Mouse (Mus musculus) kidney, postnatal 0 days (tissue): ENCODE data around the gene Trmt61a. TPM values are rescaled to one million over a fixed set of nuclear protein-coding genes. Genes with fewer than 3 reads are reported as not detected.

Experiments used
- ATAC-seq: fragments of 200-750 bp; cut with Nextera tagmentation; replicated peaks from 2 replicates; pipeline ENCODE4 v1.8.0; 2017; ENCODE audit warnings: low read depth, moderate number of reproducible peaks, moderate TSS enrichment, moderate library complexity; ENCODE audit not compliant: low FRiP score
- DNase-seq: peaks from one replicate; pipeline ENCODE4 v3.0.0-alpha.2; 2016; ENCODE audit warnings: low spot score
- H3K27ac ChIP-seq: fragments of 300-500 bp; sonication (generic); 2 replicates; pipeline ENCODE4 v1.5.1; 2014; ENCODE audit warnings: mild to moderate bottlenecking
- H3K27me3 ChIP-seq: fragments of 300-500 bp; sonication (generic); 2 replicates; pipeline ENCODE4 v1.6.1; 2014; ENCODE audit warnings: low read length, mixed read lengths; ENCODE audit not compliant: insufficient read depth
- H3K36me3 ChIP-seq: fragments of 300-500 bp; sonication (generic); 2 replicates; pipeline ENCODE4 v1.6.1; 2014; ENCODE audit warnings: low read length, mixed read lengths; ENCODE audit not compliant: insufficient read depth
- H3K4me1 ChIP-seq: fragments of 300-500 bp; sonication (generic); replicated peaks from 2 replicates; pipeline ENCODE4 v1.6.1; 2014; ENCODE audit warnings: antibody characterized with exemption, low read length, mixed read lengths; ENCODE audit not compliant: insufficient read depth
- H3K4me2 ChIP-seq: fragments of 300-500 bp; sonication (generic); 2 replicates; pipeline ENCODE4 v1.6.1; 2014; ENCODE audit warnings: mild to moderate bottlenecking, low read length, moderate library complexity, mixed read lengths
- H3K4me3 ChIP-seq: fragments of 300-500 bp; sonication (generic); replicated peaks from 2 replicates; pipeline ENCODE4 v1.5.1; 2014; ENCODE audit warnings: low read depth, low read length
- H3K9ac ChIP-seq: fragments of 300-500 bp; sonication (generic); 2 replicates; pipeline ENCODE4 v1.6.1; 2014; ENCODE audit warnings: low read depth, low read length
- H3K9me3 ChIP-seq: fragments of 300-500 bp; sonication (generic); replicated peaks from 2 replicates; pipeline ENCODE4 v1.6.1; 2016; ENCODE audit warnings: low read length, inconsistent platforms, mixed read lengths
- CTCF ChIP-seq: IDR thresholded peaks from 2 replicates; pipeline ENCODE4 v1.5.1; 2016; ENCODE audit warnings: antibody characterized with exemption, low read depth, mild to moderate bottlenecking, moderate library complexity
- WGBS: fragments of 180-500 bp; shearing (Covaris S2); extraction: QIAGEN DNeasy Blood & Tissue Kit; methylation state at CpG from one replicate; pipeline ENCODE4 v1.1.7; 2014; 5-methylcytosine and 5-hydroxymethylcytosine counted together
- polyA plus RNA-seq: library from polyadenylated mRNA; unstranded; fragments of >200 nt; fragmentation: Nextera tagmentation; extraction: Ambion mirVana; gene quantifications from 2 replicates; pipeline ENCODE4 v1.2.1, GENCODE M21; 2015

Trmt61a gene
- polyA plus RNA-seq, 1 experiment from 2014 or later = 6.3 TPM

DNA sequence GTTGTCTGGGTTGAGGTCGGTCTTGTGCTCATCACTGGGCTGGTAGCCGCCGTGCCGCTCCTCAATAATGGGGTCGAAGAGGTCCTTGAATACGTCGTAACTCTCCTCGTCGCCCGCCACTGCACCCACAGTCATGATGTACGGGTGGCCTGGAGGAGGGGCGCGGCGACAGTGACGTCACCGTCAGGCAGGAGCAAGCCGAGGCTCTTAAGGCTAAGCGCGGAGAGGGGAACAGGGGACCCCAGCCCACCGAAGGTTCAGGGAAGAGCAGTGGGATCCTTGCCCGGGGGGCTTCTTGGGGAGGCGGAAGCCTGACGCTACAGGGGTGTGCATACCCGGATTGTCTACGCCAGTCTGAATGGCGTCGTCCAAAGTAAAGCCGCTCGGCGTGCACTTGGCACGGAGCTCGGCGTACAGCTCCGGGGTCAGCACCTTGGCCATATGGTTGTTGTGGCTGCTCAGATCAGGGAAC, 6.4 kb upstream of the Trmt61a start:
- Histone ChIP-seq H3K9me3 (no peaks in the 10 kb centered on the region), H3K9ac (peak overlapping the region; percentile 52; the same call in 1 of the 2 replicates), H3K27ac (0 out of 2 replicates have a peak overlapping the region, but pooled peaks have one; percentile 10), H3K4me3 (peak overlapping the region; percentile 46), H3K36me3 (no peaks in the 10 kb centered on the region), H3K4me1 (peaks cover 33% of the 10 kb centered on the region), H3K4me2 (peak overlapping the region; percentile 90), H3K27me3 (peaks cover 17% of the 10 kb centered on the region)
- WGBS = under 1% methylated on average over 34 of the region's 34 CpGs
- DNase-seq (peak; percentile 32), ATAC-seq (no peak)
- no peak for TF ChIP-seq CTCF

DNA sequence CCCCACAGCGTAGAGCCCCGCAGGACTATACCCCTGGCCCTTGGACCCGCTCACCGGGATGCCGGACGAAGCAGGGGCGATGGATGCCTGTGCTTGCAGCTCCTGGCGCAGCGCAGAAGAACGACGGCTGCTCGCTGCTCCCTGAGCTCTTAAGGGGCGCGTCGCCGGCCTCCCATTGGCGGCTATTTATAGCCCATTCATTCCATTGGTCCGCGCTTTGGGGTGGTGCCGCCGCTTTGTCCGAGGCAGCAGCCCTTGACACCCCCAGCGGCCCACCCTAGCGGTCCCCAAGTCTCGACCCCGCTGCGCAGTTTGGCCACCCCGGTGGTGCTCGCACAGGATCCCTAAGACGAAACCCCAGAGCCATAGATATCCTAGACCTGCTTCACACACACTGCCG, 5.7 kb upstream of the Trmt61a start, which contains the start of gene Ckb:
TSS of gene Ckb (minus strand) at position 163 of the 400 bp plus-strand sequence.
- under 1% methylated on average over 31 of the region's 31 CpGs for WGBS
- Histone ChIP-seq H3K36me3 (no peaks in the 10 kb centered on the region), H3K27ac (0 out of 2 replicates have a peak within 1 kb of the TSS, but pooled peaks have one; percentile 10), H3K4me3 (peak within 1 kb of the TSS; percentile 46), H3K9ac (peak within 1 kb of the TSS; percentile 52), H3K4me1 (peaks cover 35% of the 10 kb centered on the region), H3K9me3 (no peaks in the 10 kb centered on the region), H3K27me3 (peaks cover 17% of the 10 kb centered on the region), H3K4me2 (peak within 1 kb of the TSS; percentile 90)
- DNase-seq = peak; percentile 83
- no peak for TF ChIP-seq CTCF
- ATAC-seq = peak; percentile 6; the same call in 1 of the 2 replicates

- Histone ChIP-seq H3K4me1 (peaks cover 39% of the 10 kb centered on the region), H3K4me3 (peak overlapping the region; percentile 46), H3K27ac (no peak overlapping the region), H3K9me3 (no peaks in the 10 kb centered on the region), H3K9ac (no peak overlapping the region; the same call in 1 of the 2 replicates), H3K4me2 (peak overlapping the region; percentile 90), H3K27me3 (peaks cover 17% of the 10 kb centered on the region), H3K36me3 (no peaks in the 10 kb centered on the region)
- no peak for ATAC-seq
- no peak for TF ChIP-seq CTCF
- 12% methylated on average over 12 of the region's 12 CpGs for whole genome bisulfite sequencing
- no peak for DNase-seq
Observed at GRCm38 (mm10) chr12:111672581-111672980, 5.3 kb upstream of the Trmt61a start.

GRCm38 (mm10) chr12:111674850-111675486, 2.9 kb upstream of the Trmt61a start:
- H3K4me2 ChIP-seq = no peak overlapping the region
- H3K27ac ChIP-seq = no peak overlapping the region
- no peak overlapping the region for H3K9ac ChIP-seq
- TF ChIP-seq CTCF = no peak
- peaks cover 16% of the 10 kb centered on the region for H3K27me3 ChIP-seq
- peaks cover 30% of the 10 kb centered on the region for H3K4me1 ChIP-seq
- DNase-seq = no peak
- 54% methylated on average over 2 of the region's 2 CpGs for WGBS
- no peak overlapping the region for H3K4me3 ChIP-seq
- no peaks in the 10 kb centered on the region for H3K9me3 ChIP-seq
- ATAC-seq = no peak
- no peaks in the 10 kb centered on the region for H3K36me3 ChIP-seq

DNA sequence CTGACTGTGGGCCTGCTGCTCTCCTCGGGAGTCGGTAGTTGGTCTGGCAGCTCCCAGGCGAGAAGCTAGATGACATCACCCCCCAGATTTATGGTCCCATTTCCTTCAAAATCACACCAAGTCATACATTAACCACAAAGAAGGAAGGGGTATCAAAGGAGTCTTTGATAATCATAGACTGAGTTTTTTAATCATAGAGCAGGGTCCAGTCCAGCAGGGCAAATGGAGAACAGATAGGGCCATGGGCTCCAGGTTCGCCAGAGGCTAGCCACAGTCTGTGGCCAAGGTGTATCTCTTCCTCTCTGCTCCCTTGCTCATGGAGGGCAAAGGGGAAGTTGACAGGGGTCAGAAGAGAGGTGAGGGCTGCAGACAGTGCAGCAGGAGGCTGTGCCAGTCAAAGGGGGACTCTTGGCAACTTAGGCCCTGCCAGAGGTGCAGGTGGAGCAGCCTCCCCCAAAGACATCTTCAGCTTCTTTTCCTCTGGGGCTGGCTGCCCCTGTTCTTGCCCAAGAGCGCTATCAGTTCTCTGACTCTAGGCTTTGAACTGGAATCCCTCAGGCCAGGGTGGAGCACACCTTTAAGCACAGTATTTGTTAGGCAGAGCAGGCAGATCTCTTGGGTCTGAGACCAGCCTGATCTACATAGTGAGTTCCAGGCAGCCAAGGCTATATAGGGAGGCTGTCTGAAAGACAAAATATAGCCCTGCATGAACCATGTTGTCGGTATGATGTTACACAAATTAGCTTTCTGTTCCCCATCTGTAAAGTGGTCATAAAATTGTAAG, 1.9 kb upstream of the Trmt61a start:
- Histone ChIP-seq H3K27ac (no peak overlapping the region), H3K27me3 (peaks cover 14% of the 10 kb centered on the region; the same call in 1 of the 2 replicates), H3K9me3 (no peaks in the 10 kb centered on the region), H3K4me2 (no peak overlapping the region), H3K36me3 (no peaks in the 10 kb centered on the region), H3K4me1 (peaks cover 22% of the 10 kb centered on the region), H3K4me3 (no peak overlapping the region), H3K9ac (no peak overlapping the region)
- 66% methylated on average over 6 of the region's 6 CpGs for WGBS
- ATAC-seq = no peak
- no peak for DNase-seq
- no peak for TF ChIP-seq CTCF

DNA sequence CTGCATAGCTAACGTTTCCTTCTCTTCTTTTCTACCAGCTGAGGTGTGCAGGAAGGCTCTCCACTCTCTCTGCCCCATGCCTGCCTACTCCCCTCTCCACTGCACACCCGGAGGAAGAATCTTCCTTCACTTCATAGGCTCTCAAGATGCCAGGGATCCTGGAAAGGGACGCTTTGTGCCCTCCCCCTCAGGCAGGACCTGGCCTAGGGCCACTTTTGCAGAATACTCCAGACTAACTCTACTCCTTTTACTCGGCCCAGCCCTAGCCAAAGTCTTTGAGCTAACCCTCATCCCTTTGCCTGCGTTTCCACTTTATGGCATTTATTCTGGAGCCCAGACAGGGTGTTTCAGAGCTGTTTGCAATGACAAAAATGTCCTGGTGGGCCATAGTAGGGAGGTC, 484 bp upstream of the Trmt61a start:
- Histone ChIP-seq H3K36me3 (no peaks in the 10 kb centered on the region), H3K9ac (peak overlapping the region; percentile 59), H3K4me3 (peak overlapping the region; percentile 89), H3K9me3 (no peaks in the 10 kb centered on the region), H3K4me2 (peak overlapping the region; percentile 88), H3K27me3 (peaks cover 11% of the 10 kb centered on the region; the same call in 1 of the 2 replicates), H3K27ac (peak overlapping the region; percentile 88), H3K4me1 (peaks cover 10% of the 10 kb centered on the region)
- no peak for TF ChIP-seq CTCF
- DNase-seq = no peak
- WGBS = 17% methylated on average over 5 of the region's 5 CpGs
- ATAC-seq = peak; percentile 9
